Mouse (Mus musculus) liver, postnatal 0 days (tissue): Measurements from ENCODE around the gene Gm28048. TPM values are rescaled to one million over a fixed set of nuclear protein-coding genes. Genes with fewer than 3 reads are reported as not detected.

Source experiments
- ATAC-seq: fragments of 200-750 bp; cut with Nextera tagmentation; 2 replicates; pipeline ENCODE4 v1.8.0; 2017; ENCODE audit warnings: mild to moderate bottlenecking, moderate library complexity
- DNase-seq: peaks from one replicate; pipeline ENCODE4 v3.0.0-alpha.2; 2016
- H3K27ac ChIP-seq: fragments of 300-500 bp; sonication (generic); 2 replicates; pipeline ENCODE4 v1.5.1; 2014; ENCODE audit warnings: antibody characterized with exemption, moderate library complexity, mild to moderate bottlenecking, low read depth
- H3K27me3 ChIP-seq: fragments of 300-500 bp; sonication (generic); 2 replicates; pipeline ENCODE4 v1.6.1; 2014; ENCODE audit warnings: low read length, control low read depth, mixed read lengths; ENCODE audit not compliant: insufficient read depth
- H3K36me3 ChIP-seq: fragments of 300-500 bp; sonication (generic); replicated peaks from 2 replicates; pipeline ENCODE4 v1.6.1; 2014; ENCODE audit warnings: mild to moderate bottlenecking, control low read depth, low read length, moderate library complexity, mixed read lengths; ENCODE audit not compliant: insufficient read depth
- H3K4me1 ChIP-seq: fragments of 300-500 bp; sonication (generic); 2 replicates; pipeline ENCODE4 v1.6.1; 2014; ENCODE audit warnings: antibody characterized with exemption, mild to moderate bottlenecking, control low read depth; ENCODE audit not compliant: insufficient read depth
- H3K4me2 ChIP-seq: fragments of 300-500 bp; sonication (generic); 2 replicates; pipeline ENCODE4 v1.6.1; 2014; ENCODE audit warnings: low read depth, mild to moderate bottlenecking, low read length, moderate library complexity, mixed read lengths
- H3K4me3 ChIP-seq: fragments of 300-500 bp; sonication (generic); 2 replicates; pipeline ENCODE4 v1.5.1; 2014; ENCODE audit warnings: low read depth, low read length
- H3K9ac ChIP-seq: fragments of 300-500 bp; sonication (generic); replicated peaks from 2 replicates; pipeline ENCODE4 v1.6.1; 2014; ENCODE audit warnings: mild to moderate bottlenecking, moderate library complexity
- H3K9me3 ChIP-seq: fragments of 300-500 bp; sonication (generic); 2 replicates; pipeline ENCODE4 v1.6.1; 2016; ENCODE audit warnings: mild to moderate bottlenecking, control low read depth, low read length, mixed read lengths
- CTCF ChIP-seq: sonication (generic); IDR thresholded peaks from 2 replicates; pipeline ENCODE4 v1.5.1; 2016; ENCODE audit warnings: antibody characterized with exemption, low read depth
- EP300 ChIP-seq: IDR thresholded peaks from 2 replicates; pipeline ENCODE4 v1.6.1; 2016; ENCODE audit warnings: antibody characterized with exemption, low read depth, mild to moderate bottlenecking
- WGBS: fragments of 180-500 bp; shearing (Covaris S2); extraction: QIAGEN DNeasy Blood & Tissue Kit; methylation state at CpG from one replicate; pipeline ENCODE4 v1.1.7; 2014; ENCODE audit not compliant: insufficient replicate concordance; 5-methylcytosine and 5-hydroxymethylcytosine counted together
- polyA plus RNA-seq: library from polyadenylated mRNA; unstranded; fragments of >200 nt; fragmentation: Nextera tagmentation; extraction: Ambion mirVana; gene quantifications from 2 replicates; pipeline ENCODE4 v1.2.1, GENCODE M21; 2015

Gene Gm28048
- polyA plus RNA-seq, 1 experiment from 2014 or later, result 11.7 TPM

GRCm38 (mm10) chr11:22982846-22983245, 956 bp upstream of the Gm28048 start:
- DNase-seq, result no peak
- H3K9ac ChIP-seq, result no peak overlapping the region
- H3K4me1 ChIP-seq, result peaks cover 8% of the 10 kb centered on the region
- H3K36me3 ChIP-seq, result peaks cover 5% of the 10 kb centered on the region
- H3K27me3 ChIP-seq, result no peaks in the 10 kb centered on the region
- WGBS, result 72% methylated on average over 6 of the region's 6 CpGs
- no peaks in the 10 kb centered on the region for H3K9me3 ChIP-seq
- no peak for TF ChIP-seq CTCF
- no peak for TF ChIP-seq EP300
- ATAC-seq, result no peak
- H3K4me2 ChIP-seq, result peak overlapping the region; percentile 78
- H3K4me3 ChIP-seq, result peak overlapping the region; percentile 73; the same call in 1 of the 2 replicates
- no peak overlapping the region for H3K27ac ChIP-seq

- no peak for TF ChIP-seq EP300
- no peak for TF ChIP-seq CTCF
- peak; percentile 47 for ATAC-seq
- Histone ChIP-seq H3K4me1 (peaks cover 11% of the 10 kb centered on the region), H3K4me2 (peak overlapping the region; percentile 78), H3K4me3 (peak overlapping the region; percentile 73), H3K27ac (peak overlapping the region; percentile 97), H3K36me3 (peaks cover 17% of the 10 kb centered on the region), H3K9ac (peak overlapping the region; percentile 76), H3K9me3 (no peaks in the 10 kb centered on the region), H3K27me3 (no peaks in the 10 kb centered on the region)
- DNase-seq, result no peak
- WGBS, result 2% methylated on average over 12 of the region's 12 CpGs
Observed at GRCm38 (mm10) chr11:22981543-22981950, 343 bp downstream of the Gm28048 start.

GRCm38 (mm10) chr11:22981041-22981440, 849 bp downstream of the Gm28048 start:
- WGBS, result 33% methylated on average over 4 of the region's 4 CpGs
- Histone ChIP-seq H3K4me3 (peak overlapping the region; percentile 73), H3K9me3 (no peaks in the 10 kb centered on the region), H3K27me3 (no peaks in the 10 kb centered on the region), H3K9ac (peak overlapping the region; percentile 76), H3K27ac (peak overlapping the region; percentile 97; the same call in 1 of the 2 replicates), H3K36me3 (peaks cover 18% of the 10 kb centered on the region), H3K4me2 (peak overlapping the region; percentile 78), H3K4me1 (peaks cover 16% of the 10 kb centered on the region)
- TF ChIP-seq EP300 (no peak), CTCF (no peak)
- ATAC-seq (no peak), DNase-seq (no peak)

- no peak for TF ChIP-seq EP300
- no peak for TF ChIP-seq CTCF
- Histone ChIP-seq H3K9ac (no peak overlapping the region), H3K36me3 (peaks cover 18% of the 10 kb centered on the region), H3K4me3 (no peak overlapping the region), H3K4me1 (peaks cover 20% of the 10 kb centered on the region), H3K27ac (no peak overlapping the region), H3K27me3 (no peaks in the 10 kb centered on the region), H3K4me2 (no peak overlapping the region), H3K9me3 (no peaks in the 10 kb centered on the region)
- 68% methylated on average over 1 of the region's 1 CpGs for WGBS
- DNase-seq (no peak), ATAC-seq (no peak)
Observed at GRCm38 (mm10) chr11:22979221-22979620, 2.7 kb downstream of the Gm28048 start.

- Histone ChIP-seq H3K4me3 (no peak overlapping the region), H3K9me3 (no peaks in the 10 kb centered on the region), H3K36me3 (peaks cover 18% of the 10 kb centered on the region), H3K9ac (no peak overlapping the region), H3K4me1 (peaks cover 20% of the 10 kb centered on the region), H3K27me3 (no peaks in the 10 kb centered on the region), H3K4me2 (no peak overlapping the region), H3K27ac (no peak overlapping the region)
- WGBS, result 92% methylated on average over 1 of the region's 1 CpGs
- DNase-seq, result no peak
- no peak for ATAC-seq
- TF ChIP-seq CTCF (no peak), EP300 (no peak)
Observed at GRCm38 (mm10) chr11:22978711-22979110, 3.2 kb downstream of the Gm28048 start.

GRCm38 (mm10) chr11:22978215-22978614, 3.7 kb downstream of the Gm28048 start:
- no peak for ATAC-seq
- no peaks in the 10 kb centered on the region for H3K27me3 ChIP-seq
- no peaks in the 10 kb centered on the region for H3K9me3 ChIP-seq
- H3K4me3 ChIP-seq, result no peak overlapping the region
- H3K4me2 ChIP-seq, result no peak overlapping the region
- DNase-seq, result no peak
- peaks cover 18% of the 10 kb centered on the region for H3K36me3 ChIP-seq
- WGBS, result 82% methylated on average over 3 of the region's 3 CpGs
- H3K4me1 ChIP-seq, result peaks cover 20% of the 10 kb centered on the region
- no peak overlapping the region for H3K9ac ChIP-seq
- H3K27ac ChIP-seq, result no peak overlapping the region
- no peak for TF ChIP-seq EP300
- no peak for TF ChIP-seq CTCF

- Histone ChIP-seq H3K36me3 (peaks cover 18% of the 10 kb centered on the region), H3K27me3 (no peaks in the 10 kb centered on the region), H3K9ac (peak overlapping the region; percentile 66), H3K27ac (peak overlapping the region; percentile 80), H3K9me3 (no peaks in the 10 kb centered on the region), H3K4me1 (peaks cover 12% of the 10 kb centered on the region), H3K4me2 (peak overlapping the region; percentile 67), H3K4me3 (peak overlapping the region; percentile 60)
- ATAC-seq (no peak), DNase-seq (no peak)
- TF ChIP-seq EP300, result no peak
- no peak for TF ChIP-seq CTCF
- WGBS, result 46% methylated on average over 14 of the region's 14 CpGs
Observed at GRCm38 (mm10) chr11:22973599-22973998, 8.3 kb downstream of the Gm28048 start.
